Mouse (Mus musculus) heart, adult 2 months (tissue): ENCODE data around the gene Npr3. TPM values are rescaled to one million over a fixed set of nuclear protein-coding genes. Genes with fewer than 3 reads are reported as not detected.
A peak's percentile ranks its signal among the peaks of the same experiment; 100 is the strongest.

Experiments used
- DNase-seq, 2 experiments: peaks; one replicate each; pipeline ENCODE4 v3.0.0; 2021
- H3K27ac ChIP-seq: fragments of 200-600 bp; 2 replicates; pipeline ENCODE4 v1.8.1; 2022
- H3K27me3 ChIP-seq: fragments of 200-500 bp; 2 replicates; pipeline ENCODE4 v1.6.1; 2012; ENCODE audit warnings: mild to moderate bottlenecking, low read length, inconsistent platforms, mixed read lengths; ENCODE audit not compliant: control insufficient read depth, insufficient read depth
- H3K36me3 ChIP-seq: fragments of 200-500 bp; 2 replicates; pipeline ENCODE4 v1.6.1; 2012; ENCODE audit warnings: low read length, inconsistent platforms; ENCODE audit not compliant: control insufficient read depth, insufficient read depth
- H3K4me1 ChIP-seq: fragments of 200-500 bp; 2 replicates; pipeline ENCODE4 v1.6.1; 2011; ENCODE audit warnings: low read length; ENCODE audit not compliant: control insufficient read depth, insufficient read depth
- H3K4me3 ChIP-seq: fragments of 200-600 bp; 2 replicates; pipeline ENCODE4 v1.8.1; 2022
- H3K79me2 ChIP-seq: fragments of 200-500 bp; replicated peaks from 2 replicates; pipeline ENCODE4 v1.6.1; 2012; ENCODE audit warnings: mild to moderate bottlenecking, inconsistent platforms, low read length, moderate library complexity, mixed read lengths; ENCODE audit not compliant: control insufficient read depth, insufficient read depth
- H3K9ac ChIP-seq: fragments of 200-500 bp; 2 replicates; pipeline ENCODE4 v1.6.1; 2012; ENCODE audit warnings: low read depth, mild to moderate bottlenecking, control low read depth, inconsistent platforms, low read length, mixed read lengths
- CTCF ChIP-seq: fragments of 200-600 bp; IDR thresholded peaks from 2 replicates; pipeline ENCODE4 v1.8.1; 2022; ENCODE audit warnings: antibody characterized with exemption, mild to moderate bottlenecking, moderate library complexity
- EP300 ChIP-seq: fragments of 200-500 bp; IDR thresholded peaks from 2 replicates; pipeline ENCODE4 v1.6.1; 2011; ENCODE audit warnings: low read depth, low read length, control low read depth; ENCODE audit not compliant: insufficient read depth
- POLR2A ChIP-seq: fragments of 200-500 bp; IDR thresholded peaks from 2 replicates; pipeline ENCODE4 v1.6.1; 2011; ENCODE audit warnings: mild to moderate bottlenecking, low read depth, low read length, control low read depth; ENCODE audit not compliant: insufficient read depth
- WGBS: fragments of 180-500 bp; shearing (Covaris S2); methylation state at CpG from one replicate; pipeline ENCODE4 v1.1.7; 2018; 5-methylcytosine and 5-hydroxymethylcytosine counted together
- intact Hi-C: fragments of 180-260 bp; cut with DNase I; formaldehyde crosslinking; loops from one replicate; pipeline ENCODE4 v1.15.1; 2025
- polyA plus RNA-seq: library from polyadenylated mRNA; depleted of rRNA; stranded (reverse); fragments of >200 nt; gene quantifications from 2 replicates; pipeline ENCODE4 v1.2.3, GENCODE M21; 2012
- total RNA-seq, 2 experiments: library from RNA; stranded (reverse); gene quantifications; 2 replicates each; pipeline ENCODE4 v1.2.3; 2021

Npr3 gene
- total and polyA plus RNA-seq, 3 experiments = 9.0 to 36.1 (median 23.6) TPM

GRCm38 (mm10) chr15:11897162-11897561, 9.9 kb downstream of the Npr3 start:
- TF ChIP-seq POLR2A (no peak), CTCF (no peak)
- Histone ChIP-seq H3K36me3 (no peaks in the 10 kb centered on the region), H3K4me3 (no peak overlapping the region), H3K9ac (no peak overlapping the region), H3K79me2 (no peaks in the 10 kb centered on the region), H3K4me1 (no peaks in the 10 kb centered on the region), H3K27ac (no peak overlapping the region), H3K27me3 (no peaks in the 10 kb centered on the region)
- DNase-seq = no peak
- 63% methylated on average over 5 of the region's 5 CpGs for WGBS
- intact Hi-C loops = no loop called here

DNA sequence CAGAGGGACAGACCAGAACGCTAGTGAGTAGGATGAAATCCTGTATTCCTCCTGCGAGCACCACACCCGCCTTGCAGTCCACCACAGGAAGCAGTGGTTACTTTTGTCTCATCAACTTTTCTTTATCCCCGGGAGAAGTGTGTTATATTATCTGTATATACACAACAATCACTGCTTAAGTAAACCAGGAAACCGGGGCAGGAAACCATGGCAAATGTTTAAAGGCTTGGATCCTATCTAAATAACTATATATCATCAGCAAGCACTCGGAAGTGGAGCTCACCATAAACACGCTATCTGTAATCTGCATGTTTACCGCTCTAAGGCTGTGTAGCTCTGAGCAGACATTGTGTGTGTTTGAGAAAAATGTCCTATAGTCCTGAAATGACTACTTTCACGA, 13.1 kb downstream of the Npr3 start:
- intact Hi-C loops = no loop called here
- Histone ChIP-seq H3K79me2 (no peaks in the 10 kb centered on the region), H3K36me3 (no peaks in the 10 kb centered on the region), H3K4me3 (no peak overlapping the region), H3K9ac (no peak overlapping the region), H3K4me1 (no peaks in the 10 kb centered on the region), H3K27ac (no peak overlapping the region), H3K27me3 (no peaks in the 10 kb centered on the region)
- no peak for TF ChIP-seq EP300
- no peak for TF ChIP-seq POLR2A
- no peak for TF ChIP-seq CTCF
- WGBS = 42% methylated on average over 9 of the region's 9 CpGs
- no peak for DNase-seq

GRCm38 (mm10) chr15:11891395-11891794, 15.7 kb downstream of the Npr3 start:
- Histone ChIP-seq H3K27me3 (no peaks in the 10 kb centered on the region), H3K36me3 (no peaks in the 10 kb centered on the region), H3K27ac (no peak overlapping the region), H3K9ac (no peak overlapping the region), H3K4me1 (no peaks in the 10 kb centered on the region), H3K79me2 (no peaks in the 10 kb centered on the region), H3K4me3 (no peak overlapping the region)
- TF ChIP-seq EP300 (no peak), CTCF (peak; percentile 41), POLR2A (no peak)
- WGBS = 70% methylated on average over 3 of the region's 3 CpGs
- no peak for DNase-seq
- intact Hi-C loops = no loop called here

GRCm38 (mm10) chr15:11882508-11883205, 24.4 kb downstream of the Npr3 start:
- H3K4me3 ChIP-seq = no peak overlapping the region
- no peak overlapping the region for H3K9ac ChIP-seq
- intact Hi-C loops = no loop called here
- no peak for TF ChIP-seq POLR2A
- no peak for TF ChIP-seq CTCF
- no peak for TF ChIP-seq EP300
- H3K36me3 ChIP-seq = no peaks in the 10 kb centered on the region; the same call in 1 of the 2 replicates
- WGBS = 50% methylated on average over 10 of the region's 10 CpGs
- peak overlapping the region; percentile 51 for H3K27ac ChIP-seq
- no peaks in the 10 kb centered on the region for H3K79me2 ChIP-seq
- peaks cover 3% of the 10 kb centered on the region for H3K4me1 ChIP-seq
- H3K27me3 ChIP-seq = no peaks in the 10 kb centered on the region
- DNase-seq = no peak

- intact Hi-C loops = no loop called here
- no peak for TF ChIP-seq CTCF
- TF ChIP-seq POLR2A = no peak
- TF ChIP-seq EP300 = no peak
- H3K27me3 ChIP-seq = no peaks in the 10 kb centered on the region
- DNase-seq = no peak
- H3K4me3 ChIP-seq = no peak overlapping the region
- no peak overlapping the region for H3K27ac ChIP-seq
- H3K9ac ChIP-seq = no peak overlapping the region
- no peaks in the 10 kb centered on the region; the same call in 1 of the 2 replicates for H3K36me3 ChIP-seq
- H3K4me1 ChIP-seq = peaks cover 3% of the 10 kb centered on the region
- no peaks in the 10 kb centered on the region for H3K79me2 ChIP-seq
- 92% methylated on average over 6 of the region's 6 CpGs for WGBS
Observed at GRCm38 (mm10) chr15:11881822-11882221, 25.3 kb downstream of the Npr3 start.

- TF ChIP-seq POLR2A (no peak), EP300 (peak; percentile 21; the same call in 1 of the 2 replicates)
- DNase-seq = peak; percentile 23 to 59
- H3K36me3 ChIP-seq = no peaks in the 10 kb centered on the region; the same call in 1 of the 2 replicates
- no peak overlapping the region for H3K9ac ChIP-seq
- intact Hi-C loops = no loop called here
- 60% methylated on average over 1 of the region's 1 CpGs for WGBS
- H3K79me2 ChIP-seq = no peaks in the 10 kb centered on the region
- H3K4me1 ChIP-seq = peaks cover 3% of the 10 kb centered on the region
- H3K4me3 ChIP-seq = no peak overlapping the region
- no peaks in the 10 kb centered on the region for H3K27me3 ChIP-seq
- H3K27ac ChIP-seq = peak overlapping the region; percentile 40; the same call in 1 of the 2 replicates
Observed at GRCm38 (mm10) chr15:11878334-11878733, 28.8 kb downstream of the Npr3 start.
